In the genomic region with DNA sequence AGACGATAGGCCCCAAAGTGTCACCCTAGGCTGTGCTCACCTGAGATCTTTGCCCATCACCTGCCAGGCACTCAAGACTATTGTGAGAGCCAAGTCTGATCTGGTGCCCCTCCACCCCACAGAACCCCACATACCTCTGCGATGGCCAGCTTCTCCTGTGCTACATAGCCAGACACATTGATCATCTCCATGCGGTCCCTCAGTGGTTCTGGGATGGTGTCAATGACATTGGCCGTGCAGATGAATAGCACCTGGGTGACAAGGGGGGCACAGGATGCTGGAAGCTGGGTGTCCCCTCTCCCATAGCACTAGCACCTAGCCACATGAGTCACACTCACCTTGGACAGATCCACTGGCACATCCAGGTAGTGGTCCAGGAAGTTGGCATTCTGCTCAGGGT, we compare ENCODE assay signal across 15 mouse cellular contexts. TPM values are rescaled to one million over a fixed set of nuclear protein-coding genes. Genes with fewer than 3 reads are reported as not detected.
DNase-seq lines count a peak whose midpoint lies in the region; ATAC-seq and TF ChIP-seq lines count a peak whose summit lies in the region.
"Had no signal": no experiment of that assay in that cellular context is flagged by ENCODE, and none has a peak within 500 bp of the region (broad histone marks: within the 10 kb centered on the region; RNA-seq: fewer than 3 reads in every experiment).

No protein-coding gene starts in this region.

- H3K27ac ChIP-seq in hindbrain, embryonic 10.5 days, result no peak overlapping the region
- H3K27ac ChIP-seq in hindbrain, embryonic 11.5 days (ENCODE audit: low read depth, low read length), result no peak overlapping the region
- H3K27ac ChIP-seq in midbrain, embryonic 10.5 days (replicated peaks), result no peak overlapping the region
- no peak overlapping the region for H3K27ac ChIP-seq in midbrain, postnatal 0 days (ENCODE audit: low read depth, low read length)
- no peak overlapping the region for H3K27ac ChIP-seq in embryonic facial prominence, embryonic 10.5 days (replicated peaks)
- H3K27ac ChIP-seq: stomach, embryonic 15.5 days had no signal

- peaks cover 45% of the 10 kb centered on the region for H3K4me1 ChIP-seq in hindbrain, embryonic 10.5 days (replicated peaks)
- H3K4me1 ChIP-seq in hindbrain, embryonic 11.5 days (replicated peaks; ENCODE audit: control insufficient read depth, insufficient read depth, low read length), result peaks cover 9% of the 10 kb centered on the region
- H3K4me1 ChIP-seq in midbrain, embryonic 10.5 days, result peaks cover 38% of the 10 kb centered on the region
- peaks cover 4% of the 10 kb centered on the region; the same call in 1 of the 2 replicates for H3K4me1 ChIP-seq in midbrain, postnatal 0 days (ENCODE audit: insufficient read depth, low read length)
- H3K4me1 ChIP-seq in embryonic facial prominence, embryonic 10.5 days, result peaks cover 36% of the 10 kb centered on the region

- peaks cover 70% of the 10 kb centered on the region for H3K36me3 ChIP-seq in hindbrain, embryonic 10.5 days
- H3K36me3 ChIP-seq in hindbrain, embryonic 11.5 days (ENCODE audit: control insufficient read depth, insufficient read depth, low read length), result peaks cover 22% of the 10 kb centered on the region; the same call in 1 of the 2 replicates
- H3K36me3 ChIP-seq in midbrain, embryonic 10.5 days, result peaks cover 69% of the 10 kb centered on the region
- H3K36me3 ChIP-seq in midbrain, postnatal 0 days (ENCODE audit: insufficient read depth, low read length), result peaks cover 60% of the 10 kb centered on the region
- peaks cover 69% of the 10 kb centered on the region for H3K36me3 ChIP-seq in embryonic facial prominence, embryonic 10.5 days (replicated peaks)

- DNase-seq in hindbrain, embryonic 10.5 days (ENCODE audit: low spot score), result no peak
- no peak for DNase-seq in hindbrain, embryonic 11.5 days (ENCODE audit: low spot score)
- no peak for DNase-seq in midbrain, embryonic 10.5 days (ENCODE audit: low spot score)
- no peak for DNase-seq in midbrain, postnatal 0 days (ENCODE audit: low spot score)
- no peak for DNase-seq in embryonic facial prominence, embryonic 10.5 days (ENCODE audit: low spot score)
- DNase-seq in retina, embryonic 14.5 days (ENCODE audit: low spot score), result no peak
- DNase-seq in spleen, adult 12 weeks (ENCODE audit: low spot score), result no peak
- DNase-seq: adrenal gland, adult 8-10 months; gastrocnemius, postnatal 14 days; heart, postnatal 10 days; kidney, adult 9 months; kidney, postnatal 4 days; midbrain, embryonic 14.5 days; thymus, adult 2 months had no signal

- TF ChIP-seq CTCF in midbrain, postnatal 0 days (IDR thresholded peaks at IDR 0.05), result no peak

- WGBS in hindbrain, embryonic 10.5 days, result 91% methylated on average over 4 of the region's 4 CpGs
- WGBS in hindbrain, embryonic 11.5 days, result 86% methylated on average over 4 of the region's 4 CpGs
- 90% methylated on average over 4 of the region's 4 CpGs for WGBS in midbrain, embryonic 10.5 days
- 88% methylated on average over 4 of the region's 4 CpGs for WGBS in midbrain, postnatal 0 days
- WGBS in embryonic facial prominence, embryonic 10.5 days, result 91% methylated on average over 4 of the region's 4 CpGs

- ATAC-seq in hindbrain, embryonic 11.5 days (ENCODE audit: low FRiP score), result no peak
- no peak for ATAC-seq in midbrain, postnatal 0 days (ENCODE audit: low FRiP score)

- H3K4me3 ChIP-seq in hindbrain, embryonic 10.5 days, result peak overlapping the region; percentile 87
- no peak overlapping the region for H3K4me3 ChIP-seq in hindbrain, embryonic 11.5 days (ENCODE audit: low read depth, low read length)
- peak overlapping the region; percentile 84 for H3K4me3 ChIP-seq in midbrain, embryonic 10.5 days
- H3K4me3 ChIP-seq in midbrain, postnatal 0 days (ENCODE audit: low read depth, low read length), result no peak overlapping the region
- H3K4me3 ChIP-seq in embryonic facial prominence, embryonic 10.5 days, result 0 out of 2 replicates have a peak overlapping the region, but pooled peaks have one; percentile 87
- H3K4me3 ChIP-seq: stomach, embryonic 15.5 days had no signal

- H3K27me3 ChIP-seq in hindbrain, embryonic 10.5 days (ENCODE audit: insufficient read depth, poor library complexity, severe bottlenecking), result no peaks in the 10 kb centered on the region
- H3K27me3 ChIP-seq in hindbrain, embryonic 11.5 days (ENCODE audit: control insufficient read depth, insufficient read depth, low read length), result no peaks in the 10 kb centered on the region
- no peaks in the 10 kb centered on the region for H3K27me3 ChIP-seq in midbrain, embryonic 10.5 days (ENCODE audit: low read depth, poor library complexity, severe bottlenecking)
- no peaks in the 10 kb centered on the region for H3K27me3 ChIP-seq in midbrain, postnatal 0 days (ENCODE audit: insufficient read depth, low read length)
- no peaks in the 10 kb centered on the region for H3K27me3 ChIP-seq in embryonic facial prominence, embryonic 10.5 days (replicated peaks; ENCODE audit: low read depth, poor library complexity, severe bottlenecking)
- H3K27me3 ChIP-seq: stomach, embryonic 15.5 days had no signal

- no peak overlapping the region for H3K9ac ChIP-seq in hindbrain, embryonic 11.5 days (ENCODE audit: low read depth, low read length)
- H3K9ac ChIP-seq in midbrain, postnatal 0 days (replicated peaks; ENCODE audit: low read length, poor library complexity, severe bottlenecking), result no peak overlapping the region

- H3K9me3 ChIP-seq in hindbrain, embryonic 10.5 days, result no peaks in the 10 kb centered on the region
- H3K9me3 ChIP-seq in hindbrain, embryonic 11.5 days (ENCODE audit: control insufficient read depth, low read length), result no peaks in the 10 kb centered on the region
- no peaks in the 10 kb centered on the region for H3K9me3 ChIP-seq in midbrain, embryonic 10.5 days (replicated peaks)
- no peaks in the 10 kb centered on the region for H3K9me3 ChIP-seq in midbrain, postnatal 0 days (ENCODE audit: low read length)
- H3K9me3 ChIP-seq in embryonic facial prominence, embryonic 10.5 days, result no peaks in the 10 kb centered on the region
- H3K9me3 ChIP-seq: stomach, embryonic 15.5 days had no signal

- no peak overlapping the region for H3K4me2 ChIP-seq in hindbrain, embryonic 11.5 days (replicated peaks; ENCODE audit: low read depth, low read length)
- H3K4me2 ChIP-seq in midbrain, postnatal 0 days (ENCODE audit: low read depth, low read length, poor library complexity, severe bottlenecking), result no peak overlapping the region
- H3K4me2 ChIP-seq: stomach, embryonic 15.5 days had no signal

RNA-seq across cellular contexts. Expression of a gene that starts 2.6 kb away (rescaled TPM):
- 1,369 and 1,471 TPM in 2 replicates for polyA plus RNA-seq in hindbrain, embryonic 10.5 days (2016; fragmentation: Nextera tagmentation; extraction: Ambion mirVana)
- 1,258 and 1,259 TPM in 2 replicates for polyA plus RNA-seq in hindbrain, embryonic 11.5 days (2014; fragmentation: Nextera tagmentation; extraction: Ambion mirVana)
- polyA plus RNA-seq in midbrain, embryonic 10.5 days (2016; fragmentation: Nextera tagmentation; extraction: Ambion mirVana), result 1,286 and 1,494 TPM in 2 replicates
- total RNA-seq in midbrain, postnatal 0 days (2014; rRNA removed), result 606 and 1,008 TPM in 2 replicates
- polyA plus RNA-seq in midbrain, postnatal 0 days (2015; fragmentation: Nextera tagmentation; extraction: Ambion mirVana), result 1,065 and 1,089 TPM in 2 replicates
- 1,580 and 1,631 TPM in 2 replicates for polyA plus RNA-seq in embryonic facial prominence, embryonic 10.5 days (2016; fragmentation: Nextera tagmentation; extraction: Ambion mirVana)

RNA-seq across cellular contexts. Expression of a gene that starts 6.2 kb away (rescaled TPM):
- 197 and 220 TPM in 2 replicates for polyA plus RNA-seq in hindbrain, embryonic 10.5 days (2016; fragmentation: Nextera tagmentation; extraction: Ambion mirVana)
- 184 and 192 TPM in 2 replicates for polyA plus RNA-seq in hindbrain, embryonic 11.5 days (2014; fragmentation: Nextera tagmentation; extraction: Ambion mirVana)
- 197 and 202 TPM in 2 replicates for polyA plus RNA-seq in midbrain, embryonic 10.5 days (2016; fragmentation: Nextera tagmentation; extraction: Ambion mirVana)
- 58.2 and 72.8 TPM in 2 replicates for total RNA-seq in midbrain, postnatal 0 days (2014; rRNA removed)
- 196 and 197 TPM in 2 replicates for polyA plus RNA-seq in midbrain, postnatal 0 days (2015; fragmentation: Nextera tagmentation; extraction: Ambion mirVana)
- 190 and 205 TPM in 2 replicates for polyA plus RNA-seq in embryonic facial prominence, embryonic 10.5 days (2016; fragmentation: Nextera tagmentation; extraction: Ambion mirVana)

RNA-seq across cellular contexts. Expression of a gene that starts 10.9 kb away (rescaled TPM):
- 52.9 and 54.6 TPM in 2 replicates for polyA plus RNA-seq in hindbrain, embryonic 10.5 days (2016; fragmentation: Nextera tagmentation; extraction: Ambion mirVana)
- polyA plus RNA-seq in hindbrain, embryonic 11.5 days (2014; fragmentation: Nextera tagmentation; extraction: Ambion mirVana), result 43.7 and 45.4 TPM in 2 replicates
- 52.4 and 54.4 TPM in 2 replicates for polyA plus RNA-seq in midbrain, embryonic 10.5 days (2016; fragmentation: Nextera tagmentation; extraction: Ambion mirVana)
- 68.1 and 69.5 TPM in 2 replicates for total RNA-seq in midbrain, postnatal 0 days (2014; rRNA removed)
- polyA plus RNA-seq in midbrain, postnatal 0 days (2015; fragmentation: Nextera tagmentation; extraction: Ambion mirVana), result 40.1 and 40.2 TPM in 2 replicates
- 56.5 and 59.0 TPM in 2 replicates for polyA plus RNA-seq in embryonic facial prominence, embryonic 10.5 days (2016; fragmentation: Nextera tagmentation; extraction: Ambion mirVana)

RNA-seq across cellular contexts. Expression of a gene that starts 12.2 kb away (rescaled TPM):
- 0.66 and 0.95 TPM in 2 replicates for polyA plus RNA-seq in hindbrain, embryonic 10.5 days (2016; fragmentation: Nextera tagmentation; extraction: Ambion mirVana)
- 0.56 and 0.86 TPM in 2 replicates for polyA plus RNA-seq in hindbrain, embryonic 11.5 days (2014; fragmentation: Nextera tagmentation; extraction: Ambion mirVana)
- polyA plus RNA-seq in midbrain, embryonic 10.5 days (2016; fragmentation: Nextera tagmentation; extraction: Ambion mirVana), result 0.61 and 0.79 TPM in 2 replicates
- total RNA-seq in midbrain, postnatal 0 days (2014; rRNA removed), result 0.99 and 3.0 TPM in 2 replicates
- polyA plus RNA-seq in midbrain, postnatal 0 days (2015; fragmentation: Nextera tagmentation; extraction: Ambion mirVana), result 1.5 TPM in 2 replicates
- 0.73 and 0.77 TPM in 2 replicates for polyA plus RNA-seq in embryonic facial prominence, embryonic 10.5 days (2016; fragmentation: Nextera tagmentation; extraction: Ambion mirVana)
- total RNA-seq: gastrocnemius, postnatal 14 days had no signal

RNA-seq across cellular contexts. Expression of a gene that starts 31.2 kb away (rescaled TPM):
- 119 and 146 TPM in 2 replicates for polyA plus RNA-seq in hindbrain, embryonic 10.5 days (2016; fragmentation: Nextera tagmentation; extraction: Ambion mirVana)
- polyA plus RNA-seq in hindbrain, embryonic 11.5 days (2014; fragmentation: Nextera tagmentation; extraction: Ambion mirVana), result 93.7 and 105 TPM in 2 replicates
- 148 and 157 TPM in 2 replicates for polyA plus RNA-seq in midbrain, embryonic 10.5 days (2016; fragmentation: Nextera tagmentation; extraction: Ambion mirVana)
- total RNA-seq in midbrain, postnatal 0 days (2014; rRNA removed), result 56.1 and 56.4 TPM in 2 replicates
- 79.1 and 95.9 TPM in 2 replicates for polyA plus RNA-seq in midbrain, postnatal 0 days (2015; fragmentation: Nextera tagmentation; extraction: Ambion mirVana)
- 158 and 162 TPM in 2 replicates for polyA plus RNA-seq in embryonic facial prominence, embryonic 10.5 days (2016; fragmentation: Nextera tagmentation; extraction: Ambion mirVana)

Comparison
In these comparisons a context has a peak if more than half of its experiments do, and no peak if none do; other contexts are left out.
1. H3K4me3 ChIP-seq: peak in hindbrain, embryonic 10.5 days (single experiment), midbrain, embryonic 10.5 days (single experiment) and embryonic facial prominence, embryonic 10.5 days (single experiment); none in hindbrain, embryonic 11.5 days (single experiment) and midbrain, postnatal 0 days (single experiment).